Mouse (Mus musculus): ENCODE data around the gene Gm1673. TPM values are rescaled to one million over a fixed set of nuclear protein-coding genes. Genes with fewer than 3 reads are reported as not detected.

The Gm1673 gene
- total and polyA plus RNA-seq, 2 experiments from 2014 or later = 692 to 703 TPM

DNA sequence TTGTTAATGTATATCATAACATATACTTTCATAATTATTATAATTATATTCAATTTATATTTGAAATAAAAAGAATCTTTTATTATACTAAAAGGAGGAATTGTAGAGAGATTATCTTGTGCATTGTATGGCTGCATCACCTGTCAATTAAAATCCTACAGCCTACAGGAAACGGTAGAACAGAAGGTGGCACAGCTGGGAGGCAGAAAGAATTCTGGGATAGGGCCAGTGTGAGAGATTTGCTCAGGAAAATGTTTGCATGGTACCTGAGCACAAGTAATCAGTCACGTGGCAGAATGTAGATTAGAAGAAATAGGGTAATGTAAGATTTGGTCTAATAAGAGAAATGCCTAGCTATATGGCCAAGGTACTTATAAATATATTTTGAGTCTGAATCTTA is 8.5 kb upstream of the Gm1673 start:
- ATAC-seq (no peak), DNase-seq (ENCODE audit: low spot score) (peak; percentile 23)
- WGBS = 37% methylated on average over 2 of the region's 2 CpGs
- Histone ChIP-seq H3K27ac (no peak overlapping the region), H3K4me3 (ENCODE audit: low read length) (no peak overlapping the region), H3K36me3 (ENCODE audit: insufficient read depth, low read length) (no peaks in the 10 kb centered on the region), H3K9me3 (ENCODE audit: low read length) (no peaks in the 10 kb centered on the region), H3K27me3 (ENCODE audit: insufficient read depth, low read length) (no peaks in the 10 kb centered on the region), H3K9ac (replicated peaks; ENCODE audit: low read length) (no peak overlapping the region), H3K4me2 (ENCODE audit: low read depth, low read length) (no peak overlapping the region), H3K4me1 (ENCODE audit: insufficient read depth, low read length) (no peaks in the 10 kb centered on the region)
- no peak for TF ChIP-seq CTCF (IDR thresholded peaks at IDR 0.05; ENCODE audit: low read depth)

DNA sequence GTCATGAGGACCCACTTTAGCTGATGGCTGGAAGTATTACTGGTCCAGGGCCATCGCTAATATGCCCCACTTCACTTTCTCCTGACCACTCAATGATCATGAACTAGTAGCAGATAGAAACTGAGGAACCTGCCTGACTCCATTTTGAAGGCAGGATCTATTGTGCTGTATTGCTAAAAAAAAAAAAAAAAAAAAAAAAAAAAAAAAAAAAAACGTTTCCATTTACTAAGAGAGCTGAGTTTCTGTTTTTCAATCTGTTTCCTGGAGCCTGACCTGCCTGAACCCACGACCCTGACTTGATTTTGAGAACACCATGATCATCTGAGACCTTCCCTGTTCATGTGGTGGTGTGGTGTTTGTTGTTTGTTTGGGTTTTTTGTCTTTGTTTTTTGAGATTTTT is 7.0 kb upstream of the Gm1673 start:
- ATAC-seq (no peak), DNase-seq (ENCODE audit: low spot score) (no peak)
- Histone ChIP-seq H3K36me3 (ENCODE audit: insufficient read depth, low read length) (no peaks in the 10 kb centered on the region), H3K9me3 (ENCODE audit: low read length) (no peaks in the 10 kb centered on the region), H3K4me2 (ENCODE audit: low read depth, low read length) (no peak overlapping the region), H3K4me1 (ENCODE audit: insufficient read depth, low read length) (no peaks in the 10 kb centered on the region), H3K27me3 (ENCODE audit: insufficient read depth, low read length) (no peaks in the 10 kb centered on the region), H3K9ac (replicated peaks; ENCODE audit: low read length) (no peak overlapping the region), H3K27ac (no peak overlapping the region), H3K4me3 (ENCODE audit: low read length) (no peak overlapping the region)
- 42% methylated on average over 3 of the region's 3 CpGs for WGBS
- no peak for TF ChIP-seq CTCF (IDR thresholded peaks at IDR 0.05; ENCODE audit: low read depth)

DNA sequence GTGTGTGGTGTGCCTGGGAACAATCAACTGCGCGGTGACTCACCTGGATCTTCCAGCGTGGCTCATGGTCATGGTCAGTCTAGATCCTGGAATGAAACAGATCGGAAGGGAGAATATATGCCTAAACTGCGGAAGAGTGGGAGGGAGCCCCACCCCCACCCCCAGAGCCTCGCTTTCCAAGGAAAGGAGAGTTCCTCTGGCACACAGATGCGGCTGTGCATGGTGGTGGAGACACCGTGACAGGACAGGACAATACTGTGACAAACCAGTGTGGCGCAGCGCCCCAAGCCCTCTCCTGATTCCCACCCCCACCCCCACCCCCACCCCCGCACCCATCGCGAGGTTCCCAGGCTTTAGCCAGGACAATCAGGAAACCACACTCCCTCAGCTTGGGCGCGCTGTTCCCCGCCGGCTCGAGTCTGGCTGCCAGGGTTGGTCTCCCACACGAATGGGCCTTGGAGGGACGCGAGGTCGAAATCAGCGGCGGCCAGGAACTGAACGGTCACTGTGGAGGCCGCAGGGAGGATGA is 438 bp upstream of the Gm1673 start:
- H3K4me3 ChIP-seq (ENCODE audit: low read length) = peak overlapping the region; percentile 68
- WGBS = 3% methylated on average over 25 of the region's 26 CpGs
- peak overlapping the region; percentile 83 for H3K27ac ChIP-seq
- ATAC-seq (peak; percentile 68), DNase-seq (ENCODE audit: low spot score) (no peak)
- peaks cover 4% of the 10 kb centered on the region; the same call in 1 of the 2 replicates for H3K36me3 ChIP-seq (ENCODE audit: insufficient read depth, low read length)
- peaks cover 13% of the 10 kb centered on the region; the same call in 1 of the 2 replicates for H3K4me1 ChIP-seq (ENCODE audit: insufficient read depth, low read length)
- H3K9ac ChIP-seq (replicated peaks; ENCODE audit: low read length) = peak overlapping the region; percentile 87
- peak overlapping the region; percentile 87 for H3K4me2 ChIP-seq (ENCODE audit: low read depth, low read length)
- no peaks in the 10 kb centered on the region for H3K27me3 ChIP-seq (ENCODE audit: insufficient read depth, low read length)
- H3K9me3 ChIP-seq (ENCODE audit: low read length) = no peaks in the 10 kb centered on the region
- TF ChIP-seq CTCF (IDR thresholded peaks at IDR 0.05; ENCODE audit: low read depth) = no peak; the same call in 1 of the 2 replicates

DNA sequence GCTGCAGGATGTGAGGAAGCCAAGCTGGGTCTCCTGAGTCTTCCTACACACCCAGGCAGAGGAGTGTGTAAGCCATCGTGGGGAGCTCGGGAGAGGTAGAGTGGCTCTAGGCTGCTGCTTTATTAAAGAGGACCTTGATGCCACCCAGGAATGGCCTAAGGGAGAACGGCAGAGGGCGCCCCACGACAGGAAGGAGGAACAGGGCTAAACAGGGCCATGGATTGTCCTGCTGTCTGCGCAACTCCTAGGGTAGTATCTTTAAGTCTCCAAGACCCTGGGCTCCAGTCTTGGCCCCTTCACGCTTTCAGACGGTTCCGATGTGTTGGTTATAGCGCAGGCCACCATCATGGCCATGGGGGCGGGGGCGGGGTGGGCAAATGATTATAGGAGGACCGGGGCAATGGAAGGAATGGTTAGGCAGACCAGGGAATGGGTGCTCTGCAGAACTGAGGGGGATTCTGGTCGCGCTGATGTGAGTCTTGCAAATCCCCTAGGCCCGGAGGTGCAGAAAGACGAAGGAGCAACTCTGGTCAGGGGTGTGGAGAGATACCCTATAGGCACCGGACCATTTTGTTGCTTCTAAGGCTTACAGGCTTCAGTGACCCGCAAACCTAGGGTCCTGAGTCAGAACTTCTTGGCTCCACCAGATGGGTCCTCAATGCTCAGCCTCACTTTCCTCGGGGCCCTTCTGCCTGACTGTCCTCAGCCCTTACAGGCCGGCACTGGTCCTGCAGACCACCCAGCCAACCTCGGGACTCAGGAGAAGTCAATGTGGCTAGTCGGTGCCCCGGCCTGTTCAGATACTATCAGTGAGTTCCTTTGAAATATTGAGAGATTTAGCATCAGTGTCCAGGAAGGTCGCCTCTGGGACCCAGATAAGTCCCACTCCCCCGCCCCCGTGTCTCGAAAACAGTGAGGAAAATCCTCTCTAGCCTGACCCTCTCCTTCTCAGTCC is 11.7 kb downstream of the Gm1673 start:
- H3K9ac ChIP-seq (replicated peaks; ENCODE audit: low read length) = peak overlapping the region; percentile 91
- WGBS = 33% methylated on average over 28 of the region's 28 CpGs
- TF ChIP-seq CTCF (IDR thresholded peaks at IDR 0.05; ENCODE audit: low read depth) = peak; percentile 75
- peak overlapping the region; percentile 72 for H3K4me2 ChIP-seq (ENCODE audit: low read depth, low read length)
- H3K27ac ChIP-seq = peak overlapping the region; percentile 98
- no peaks in the 10 kb centered on the region for H3K9me3 ChIP-seq (ENCODE audit: low read length)
- DNase-seq (ENCODE audit: low spot score) (peak; percentile 66), ATAC-seq (peak; percentile 2; the same call in 1 of the 2 replicates)
- H3K27me3 ChIP-seq (ENCODE audit: insufficient read depth, low read length) = no peaks in the 10 kb centered on the region
- no peaks in the 10 kb centered on the region for H3K36me3 ChIP-seq (ENCODE audit: insufficient read depth, low read length)
- H3K4me1 ChIP-seq (ENCODE audit: insufficient read depth, low read length) = peaks cover 23% of the 10 kb centered on the region
- peak overlapping the region; percentile 86 for H3K4me3 ChIP-seq (ENCODE audit: low read length)

DNA sequence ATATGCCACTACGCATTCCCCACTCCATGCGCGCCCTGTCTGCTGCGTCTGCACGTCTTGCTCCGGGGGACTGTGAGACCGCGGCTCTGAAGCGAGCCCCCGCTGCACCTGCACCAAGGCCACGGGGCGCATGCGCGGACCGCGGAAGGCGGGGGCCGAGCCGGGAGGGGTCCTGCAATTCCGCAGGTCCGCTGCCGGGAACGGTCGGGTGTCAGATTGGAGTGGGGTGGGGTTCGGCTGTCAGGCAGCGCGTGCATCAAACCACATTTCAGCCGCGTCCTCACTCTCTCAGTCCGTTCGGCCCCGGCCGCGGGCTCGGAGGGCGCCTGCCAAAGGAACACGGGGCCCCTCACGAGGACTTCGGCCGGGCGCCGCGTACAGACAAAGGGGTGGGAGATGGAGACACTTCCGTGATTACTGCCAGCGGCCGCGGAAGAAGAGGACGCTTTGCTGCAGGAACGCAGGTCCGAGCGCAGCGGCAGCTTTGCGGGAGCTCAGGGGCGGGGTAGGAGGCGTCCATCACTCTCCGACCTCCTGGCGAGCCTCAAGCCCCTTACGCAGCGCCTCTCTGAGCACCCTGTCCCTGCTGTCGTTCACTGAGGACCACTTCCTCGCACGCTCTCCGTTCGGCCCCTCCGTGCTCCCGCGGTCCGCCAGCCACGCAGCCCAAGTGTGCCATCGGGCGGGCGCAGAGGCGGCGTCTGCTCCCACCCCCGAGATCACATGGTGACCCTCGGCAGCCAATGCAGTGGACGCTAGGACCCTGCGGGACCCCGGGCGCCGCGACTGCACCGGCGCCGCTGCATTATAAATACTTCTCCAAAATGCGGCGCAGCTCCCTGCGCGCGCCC is 12.8 kb downstream of the Gm1673 start, which contains the start of gene Nat8l:
TSS of gene Nat8l (plus strand) at position 142 of the 851 bp plus-strand sequence.
- ATAC-seq = peak; percentile 93
- WGBS = 1% methylated on average over 87 of the region's 90 CpGs

DNA sequence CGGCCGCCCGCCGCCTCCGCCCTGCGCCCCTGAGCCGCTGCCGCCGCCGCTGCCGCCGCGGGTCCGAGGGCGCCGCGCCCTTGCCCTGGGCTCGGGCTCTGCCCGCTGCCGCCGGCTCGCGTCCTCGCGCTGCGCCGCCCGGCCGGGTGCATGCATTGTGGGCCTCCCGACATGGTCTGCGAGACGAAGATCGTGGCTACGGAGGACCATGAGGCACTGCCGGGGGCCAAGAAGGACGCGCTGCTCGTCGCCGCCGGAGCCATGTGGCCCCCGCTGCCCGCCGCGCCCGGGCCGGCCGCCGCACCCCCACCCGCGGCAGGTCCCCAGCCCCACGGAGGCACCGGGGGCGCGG is 13.4 kb downstream of the Gm1673 start:
- peak; percentile 55 for ATAC-seq
- H3K27me3 ChIP-seq (ENCODE audit: insufficient read depth, low read length) = no peaks in the 10 kb centered on the region

More for the DNA sequence above, 12.8 kb downstream of the Gm1673 start, which contains the start of gene Nat8l:
- H3K27me3 ChIP-seq (ENCODE audit: insufficient read depth, low read length) = no peaks in the 10 kb centered on the region
- peaks cover 5% of the 10 kb centered on the region for H3K36me3 ChIP-seq (ENCODE audit: insufficient read depth, low read length)
- H3K9me3 ChIP-seq (ENCODE audit: low read length) = no peaks in the 10 kb centered on the region
- H3K4me1 ChIP-seq (ENCODE audit: insufficient read depth, low read length) = peaks cover 23% of the 10 kb centered on the region
- no peak for TF ChIP-seq CTCF (IDR thresholded peaks at IDR 0.05; ENCODE audit: low read depth)
- peak within 1 kb of the TSS; percentile 86 for H3K4me3 ChIP-seq (ENCODE audit: low read length)
- peak; percentile 96 for DNase-seq (ENCODE audit: low spot score)
- H3K4me2 ChIP-seq (ENCODE audit: low read depth, low read length) = peak within 1 kb of the TSS; percentile 72
- H3K27ac ChIP-seq = peak within 1 kb of the TSS; percentile 98
- H3K9ac ChIP-seq (replicated peaks; ENCODE audit: low read length) = peak within 1 kb of the TSS; percentile 91

More for the DNA sequence above, 13.4 kb downstream of the Gm1673 start:
- Histone ChIP-seq H3K36me3 (ENCODE audit: insufficient read depth, low read length) (peaks cover 10% of the 10 kb centered on the region), H3K4me1 (ENCODE audit: insufficient read depth, low read length) (peaks cover 23% of the 10 kb centered on the region), H3K27ac (peak overlapping the region; percentile 98), H3K9ac (replicated peaks; ENCODE audit: low read length) (peak overlapping the region; percentile 91), H3K4me3 (ENCODE audit: low read length) (peak overlapping the region; percentile 86), H3K4me2 (ENCODE audit: low read depth, low read length) (peak overlapping the region; percentile 72), H3K9me3 (ENCODE audit: low read length) (no peaks in the 10 kb centered on the region)
- WGBS = 3% methylated on average over 17 of the region's 55 CpGs
- no peak for DNase-seq (ENCODE audit: low spot score)
- no peak for TF ChIP-seq CTCF (IDR thresholded peaks at IDR 0.05; ENCODE audit: low read depth)

Data from hindbrain, postnatal 0 days (tissue).